Mouse (Mus musculus) liver, embryonic 14.5 days (tissue): ENCODE measurements at regions not wholly inside any gene's neighbourhood (a gene's known extent, or its start where the extent isn't known, plus 50 kb on each side); places are given as distances from the start of the nearest gene placed in this dataset.

Experiments
- ATAC-seq: fragments of 200-750 bp; cut with Nextera tagmentation; 2 replicates; pipeline ENCODE4 v1.8.0; 2017; ENCODE audit warnings: moderate number of reproducible peaks, mild to moderate bottlenecking, moderate library complexity; ENCODE audit not compliant: insufficient read depth
- DNase-seq, 3 experiments: peaks; one replicate each; pipeline ENCODE4 v3.0.0-alpha.2; 2012 to 2013; ENCODE audit warnings: low read depth in 3 of 3, low spot score in 3 of 3
- H3K27ac ChIP-seq: fragments of 300-500 bp; sonication (generic); 2 replicates; pipeline ENCODE4 v1.5.1; 2014; ENCODE audit warnings: moderate library complexity, mild to moderate bottlenecking, control low read depth, inconsistent platforms
- H3K27me3 ChIP-seq: fragments of 300-500 bp; sonication (generic); 2 replicates; pipeline ENCODE4 v1.6.1; 2014; ENCODE audit warnings: mild to moderate bottlenecking, low read length, moderate library complexity; ENCODE audit not compliant: control insufficient read depth, insufficient read depth
- H3K36me3 ChIP-seq: fragments of 300-500 bp; sonication (generic); replicated peaks from 2 replicates; pipeline ENCODE4 v1.6.1; 2014; ENCODE audit warnings: low read depth; ENCODE audit not compliant: control insufficient read depth, insufficient read depth
- H3K4me1 ChIP-seq, 2 experiments: fragments of 200-500 bp in 1 of 2; fragments of 300-500 bp in 1 of 2; sonication (generic) in 1 of 2; replicated peaks; 2 replicates each; pipeline ENCODE4 v1.6.1; 2012 to 2014; ENCODE audit warnings: antibody characterized with exemption in 1 of 2, inconsistent platforms in 1 of 2, low read length in 1 of 2; ENCODE audit not compliant: control insufficient read depth in 2 of 2, insufficient read depth in 2 of 2
- H3K4me2 ChIP-seq: fragments of 300-500 bp; sonication (generic); 2 replicates; pipeline ENCODE4 v1.6.1; 2014; ENCODE audit warnings: low read depth, mild to moderate bottlenecking, control low read depth, moderate library complexity
- H3K4me3 ChIP-seq, 2 experiments: fragments of 200-500 bp in 1 of 2; fragments of 300-500 bp in 1 of 2; sonication (generic) in 1 of 2; 2 replicates each; pipeline ENCODE4 v1.5.1; 2012 to 2014; ENCODE audit warnings: low read depth in 2 of 2, low read length in 2 of 2, mild to moderate bottlenecking in 2 of 2, control low read depth in 1 of 2, inconsistent platforms in 1 of 2, moderate library complexity in 1 of 2; ENCODE audit not compliant: insufficient read depth in 1 of 2
- H3K9ac ChIP-seq: fragments of 300-500 bp; sonication (generic); replicated peaks from 2 replicates; pipeline ENCODE4 v1.6.1; 2014; ENCODE audit warnings: mild to moderate bottlenecking, control low read depth, moderate library complexity
- H3K9me3 ChIP-seq: fragments of 300-500 bp; sonication (generic); 2 replicates; pipeline ENCODE4 v1.6.1; 2016; ENCODE audit warnings: low read length, mixed read lengths; ENCODE audit not compliant: control insufficient read depth
- CTCF ChIP-seq: IDR thresholded peaks from 2 replicates; pipeline ENCODE4 v1.5.1; 2016; ENCODE audit warnings: antibody characterized with exemption, low read depth, control low read depth
- EP300 ChIP-seq: IDR thresholded peaks from 2 replicates; pipeline ENCODE4 v1.6.1; 2016; ENCODE audit warnings: antibody characterized with exemption, low read depth
- WGBS: fragments of 180-500 bp; shearing (Covaris S2); extraction: QIAGEN DNeasy Blood & Tissue Kit; methylation state at CpG from one replicate; pipeline ENCODE4 v1.1.7; 2014; ENCODE audit not compliant: insufficient replicate concordance; 5-methylcytosine and 5-hydroxymethylcytosine counted together

- no peaks in the 10 kb centered on the region for H3K4me1 ChIP-seq
- no peak overlapping the region for H3K9ac ChIP-seq
- no peaks in the 10 kb centered on the region for H3K9me3 ChIP-seq
- no peak for DNase-seq
- ATAC-seq = no peak
- WGBS = 43% methylated on average over 1 of the region's 1 CpGs
- H3K36me3 ChIP-seq = no peaks in the 10 kb centered on the region
- no peak overlapping the region for H3K27ac ChIP-seq
- no peak overlapping the region for H3K4me2 ChIP-seq
- no peak overlapping the region for H3K4me3 ChIP-seq
- H3K27me3 ChIP-seq = no peaks in the 10 kb centered on the region
- TF ChIP-seq EP300 = no peak
- TF ChIP-seq CTCF = no peak
Measured at GRCm38 (mm10) chr4:105335872-105336271, 178.7 kb downstream of the Plpp3 start.

- no peak for ATAC-seq
- H3K9me3 ChIP-seq = no peaks in the 10 kb centered on the region
- no peak for DNase-seq
- TF ChIP-seq EP300 (no peak), CTCF (no peak)
- H3K9ac ChIP-seq = no peak overlapping the region
- H3K4me2 ChIP-seq = no peak overlapping the region
- no peaks in the 10 kb centered on the region for H3K27me3 ChIP-seq
- H3K4me3 ChIP-seq = no peak overlapping the region
- no peaks in the 10 kb centered on the region for H3K4me1 ChIP-seq
- WGBS = 35% methylated on average over 4 of the region's 4 CpGs
- H3K27ac ChIP-seq = no peak overlapping the region
- no peaks in the 10 kb centered on the region for H3K36me3 ChIP-seq
Measured at GRCm38 (mm10) chr4:105336557-105336956, 179.4 kb downstream of the Plpp3 start.

GRCm38 (mm10) chr4:105338131-105338530 is 181.0 kb downstream of the Plpp3 start:
- Histone ChIP-seq H3K9ac (no peak overlapping the region), H3K27ac (no peak overlapping the region), H3K9me3 (no peaks in the 10 kb centered on the region), H3K4me1 (no peaks in the 10 kb centered on the region), H3K27me3 (no peaks in the 10 kb centered on the region), H3K4me3 (no peak overlapping the region), H3K36me3 (no peaks in the 10 kb centered on the region), H3K4me2 (no peak overlapping the region)
- no peak for DNase-seq
- no peak for ATAC-seq
- TF ChIP-seq EP300 (no peak), CTCF (no peak)
- WGBS = 65% methylated on average over 7 of the region's 7 CpGs

- DNase-seq (no peak), ATAC-seq (no peak)
- no peaks in the 10 kb centered on the region for H3K27me3 ChIP-seq
- H3K4me3 ChIP-seq = no peak overlapping the region
- H3K27ac ChIP-seq = no peak overlapping the region
- H3K4me2 ChIP-seq = no peak overlapping the region
- no peak overlapping the region for H3K9ac ChIP-seq
- WGBS = 52% methylated on average over 7 of the region's 7 CpGs
- H3K4me1 ChIP-seq = no peaks in the 10 kb centered on the region
- H3K9me3 ChIP-seq = no peaks in the 10 kb centered on the region
- no peaks in the 10 kb centered on the region for H3K36me3 ChIP-seq
- TF ChIP-seq EP300 (no peak), CTCF (no peak)
Measured at GRCm38 (mm10) chr4:105338861-105339260, 181.7 kb downstream of the Plpp3 start.

- H3K9me3 ChIP-seq = no peaks in the 10 kb centered on the region
- no peak overlapping the region for H3K9ac ChIP-seq
- TF ChIP-seq EP300 (no peak), CTCF (no peak)
- ATAC-seq (no peak), DNase-seq (no peak)
- no peaks in the 10 kb centered on the region for H3K36me3 ChIP-seq
- H3K27me3 ChIP-seq = no peaks in the 10 kb centered on the region
- H3K4me2 ChIP-seq = no peak overlapping the region
- 61% methylated on average over 7 of the region's 7 CpGs for WGBS
- H3K27ac ChIP-seq = no peak overlapping the region
- no peak overlapping the region for H3K4me3 ChIP-seq
- H3K4me1 ChIP-seq = no peaks in the 10 kb centered on the region
Measured at GRCm38 (mm10) chr4:105341274-105341673, 184.1 kb downstream of the Plpp3 start.
